Mouse (Mus musculus): Measurements from ENCODE around the gene Serp1. TPM values are rescaled to one million over a fixed set of nuclear protein-coding genes. Genes with fewer than 3 reads are reported as not detected.

The Serp1 gene
- polyA plus RNA-seq (2012; fragmentation: generic; extraction: Trizol) = 41.4 TPM
- long read RNA-seq, experiment 1, full-length matches to known transcripts = 245 of 260 reads
- long read RNA-seq, experiment 1, partial matches to known transcripts = 1 of 260 reads
- long read RNA-seq, experiment 1, other reads (novel, unspliced or antisense) = 14 of 260 reads
- long read RNA-seq, experiment 2, full-length matches to known transcripts = 1,605 of 1,618 reads
- long read RNA-seq, experiment 2, partial matches to known transcripts = 7 of 1,618 reads
- long read RNA-seq, experiment 2, other reads (novel, unspliced or antisense) = 6 of 1,618 reads

DNA sequence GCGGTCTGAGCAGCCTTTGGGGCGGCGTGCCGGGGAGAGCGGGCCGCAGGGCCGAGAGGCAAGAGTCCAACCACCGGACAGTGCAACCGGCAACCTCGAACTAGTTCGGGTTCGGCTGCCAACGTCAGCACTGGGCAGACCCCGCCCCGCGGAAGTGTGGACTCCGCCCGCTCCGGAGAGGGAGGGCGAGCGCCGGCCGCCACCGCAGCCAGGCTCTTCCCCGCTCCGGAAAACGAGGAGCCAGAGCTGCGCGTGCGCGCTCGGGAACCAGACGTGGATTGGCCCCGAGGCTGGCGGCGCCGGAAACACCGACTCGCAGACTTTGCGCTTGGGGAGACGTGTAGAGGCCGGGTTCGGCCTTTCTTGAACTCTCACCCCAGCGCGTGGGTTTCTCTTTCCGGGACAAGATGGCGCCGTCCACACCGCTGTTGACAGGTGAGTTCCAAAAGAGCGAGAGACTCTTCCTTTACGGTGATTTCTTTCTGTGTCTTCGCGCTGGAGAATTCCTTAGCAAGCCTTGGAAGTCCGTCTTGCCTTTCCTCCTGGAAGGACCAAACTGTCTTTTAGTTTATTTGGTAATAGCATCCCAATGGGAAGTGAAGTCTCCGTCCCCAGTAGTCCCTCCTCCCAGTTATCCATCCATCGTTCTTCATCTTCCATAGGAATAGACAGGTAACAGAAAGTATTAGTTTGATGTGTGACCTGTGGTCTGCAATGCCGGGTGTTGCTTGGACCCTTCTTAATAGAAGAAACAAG lies at the start of gene Serp1, which contains the start of gene Eif2a:
TSS of gene Serp1 (minus strand) at position 241 of the 756 bp plus-strand sequence.
TSS of gene Eif2a (plus strand) at position 170 of the 756 bp plus-strand sequence.
- TF ChIP-seq CEBPB (IDR thresholded peaks at IDR 0.05; ENCODE audit: low read depth) = no peak
- TF ChIP-seq MAX (IDR thresholded peaks at IDR 0.05) = peak; percentile 69
- no peak for TF ChIP-seq MYOG (IDR thresholded peaks at IDR 0.05; ENCODE audit: control insufficient read depth, extremely low read depth, insufficient read length)
- no peak for TF ChIP-seq FOSL1 (IDR thresholded peaks at IDR 0.05; ENCODE audit: insufficient read depth, low read length, poor library complexity, severe bottlenecking)
- TF ChIP-seq CTCF (IDR thresholded peaks at IDR 0.05; ENCODE audit: control insufficient read depth, insufficient read depth, insufficient read length) = no peak
- TF ChIP-seq USF1 (IDR thresholded peaks at IDR 0.05; ENCODE audit: low read depth) = peak; percentile 34
- no peak for TF ChIP-seq MYOD1 (IDR thresholded peaks at IDR 0.05; ENCODE audit: control insufficient read depth, insufficient read length, low read depth)
- Histone ChIP-seq H3K36me3 (ENCODE audit: control insufficient read depth, insufficient read depth) (peaks cover 33% of the 10 kb centered on the region), H3ac (ENCODE audit: control insufficient read depth, insufficient read length, low read depth) (peak within 1 kb of the TSS; percentile 88), H3K4me3 (ENCODE audit: insufficient read depth, poor library complexity, severe bottlenecking) (peak within 1 kb of the TSS; percentile 87), H3K27me3 (ENCODE audit: control insufficient read depth, insufficient read depth, insufficient read length) (no peaks in the 10 kb centered on the region), H3K79me2 (ENCODE audit: control insufficient read depth, insufficient read depth) (peaks cover 70% of the 10 kb centered on the region), H3K79me3 (ENCODE audit: low read depth) (peaks cover 48% of the 10 kb centered on the region)

DNA sequence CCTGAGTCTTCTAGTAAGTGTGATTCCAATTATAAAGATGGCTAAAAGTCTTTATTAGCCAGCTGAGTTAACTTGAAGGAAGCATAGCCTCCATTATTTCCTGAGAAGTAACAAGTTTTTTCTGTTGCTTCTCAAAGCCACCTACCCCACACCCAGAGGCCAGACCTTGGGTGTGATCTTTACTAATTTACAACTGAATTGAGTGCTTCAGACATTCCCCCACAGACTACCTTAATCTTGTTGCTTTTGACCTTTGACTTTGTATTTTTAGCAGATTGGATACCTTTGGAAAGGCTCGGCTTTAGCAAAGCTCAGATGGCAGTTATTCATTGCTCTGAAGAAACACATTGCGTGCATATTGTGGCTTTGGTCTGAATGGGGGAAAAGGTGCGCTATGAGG lies 45.1 kb upstream of the Serp1 start:
- Histone ChIP-seq H3ac (ENCODE audit: control insufficient read depth, insufficient read length, low read depth) (no peak overlapping the region), H3K27me3 (ENCODE audit: control insufficient read depth, insufficient read depth, insufficient read length) (no peaks in the 10 kb centered on the region), H3K79me2 (ENCODE audit: control insufficient read depth, insufficient read depth) (no peaks in the 10 kb centered on the region), H3K4me3 (ENCODE audit: insufficient read depth, poor library complexity, severe bottlenecking) (no peak overlapping the region), H3K36me3 (ENCODE audit: control insufficient read depth, insufficient read depth) (no peaks in the 10 kb centered on the region), H3K79me3 (ENCODE audit: low read depth) (peaks cover 2% of the 10 kb centered on the region)
- no peak for TF ChIP-seq FOSL1 (IDR thresholded peaks at IDR 0.05; ENCODE audit: insufficient read depth, low read length, poor library complexity, severe bottlenecking)
- no peak for TF ChIP-seq CTCF (IDR thresholded peaks at IDR 0.05; ENCODE audit: control insufficient read depth, insufficient read depth, insufficient read length)
- no peak for TF ChIP-seq USF1 (IDR thresholded peaks at IDR 0.05; ENCODE audit: low read depth)
- TF ChIP-seq MYOG (IDR thresholded peaks at IDR 0.05; ENCODE audit: control insufficient read depth, extremely low read depth, insufficient read length) = no peak
- no peak for TF ChIP-seq MYOD1 (IDR thresholded peaks at IDR 0.05; ENCODE audit: control insufficient read depth, insufficient read length, low read depth)
- TF ChIP-seq MAX (IDR thresholded peaks at IDR 0.05) = no peak
- no peak for TF ChIP-seq CEBPB (IDR thresholded peaks at IDR 0.05; ENCODE audit: low read depth)

DNA sequence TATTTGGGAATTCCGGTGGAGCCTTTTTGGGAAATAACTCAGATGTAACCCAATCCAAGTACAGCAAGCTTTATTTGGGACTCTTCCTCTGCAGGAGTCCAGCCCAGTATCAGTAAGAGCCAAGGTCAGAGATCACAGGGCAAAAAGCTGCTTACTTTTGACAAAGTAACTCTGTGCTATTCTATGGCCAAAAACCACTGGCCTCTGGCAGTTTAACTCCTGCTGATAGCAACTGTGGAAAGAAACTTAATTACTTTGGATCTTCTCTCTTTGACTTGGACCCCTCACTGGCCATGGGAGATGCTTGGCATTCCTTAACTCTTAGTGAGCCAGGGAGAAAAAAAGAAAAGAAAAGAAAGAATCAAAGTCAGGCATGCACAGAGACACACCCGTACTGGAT lies 35.7 kb upstream of the Serp1 start:
- Histone ChIP-seq H3K27me3 (ENCODE audit: control insufficient read depth, insufficient read depth, insufficient read length) (no peaks in the 10 kb centered on the region), H3K79me3 (ENCODE audit: low read depth) (no peaks in the 10 kb centered on the region), H3K36me3 (ENCODE audit: control insufficient read depth, insufficient read depth) (peaks cover 18% of the 10 kb centered on the region), H3ac (ENCODE audit: control insufficient read depth, insufficient read length, low read depth) (no peak overlapping the region), H3K79me2 (ENCODE audit: control insufficient read depth, insufficient read depth) (no peaks in the 10 kb centered on the region), H3K4me3 (ENCODE audit: insufficient read depth, poor library complexity, severe bottlenecking) (no peak overlapping the region)
- no peak for TF ChIP-seq CEBPB (IDR thresholded peaks at IDR 0.05; ENCODE audit: low read depth)
- no peak for TF ChIP-seq CTCF (IDR thresholded peaks at IDR 0.05; ENCODE audit: control insufficient read depth, insufficient read depth, insufficient read length)
- TF ChIP-seq FOSL1 (IDR thresholded peaks at IDR 0.05; ENCODE audit: insufficient read depth, low read length, poor library complexity, severe bottlenecking) = no peak
- TF ChIP-seq MYOG (IDR thresholded peaks at IDR 0.05; ENCODE audit: control insufficient read depth, extremely low read depth, insufficient read length) = no peak
- no peak for TF ChIP-seq USF1 (IDR thresholded peaks at IDR 0.05; ENCODE audit: low read depth)
- no peak for TF ChIP-seq MAX (IDR thresholded peaks at IDR 0.05)
- no peak for TF ChIP-seq MYOD1 (IDR thresholded peaks at IDR 0.05; ENCODE audit: control insufficient read depth, insufficient read length, low read depth)

DNA sequence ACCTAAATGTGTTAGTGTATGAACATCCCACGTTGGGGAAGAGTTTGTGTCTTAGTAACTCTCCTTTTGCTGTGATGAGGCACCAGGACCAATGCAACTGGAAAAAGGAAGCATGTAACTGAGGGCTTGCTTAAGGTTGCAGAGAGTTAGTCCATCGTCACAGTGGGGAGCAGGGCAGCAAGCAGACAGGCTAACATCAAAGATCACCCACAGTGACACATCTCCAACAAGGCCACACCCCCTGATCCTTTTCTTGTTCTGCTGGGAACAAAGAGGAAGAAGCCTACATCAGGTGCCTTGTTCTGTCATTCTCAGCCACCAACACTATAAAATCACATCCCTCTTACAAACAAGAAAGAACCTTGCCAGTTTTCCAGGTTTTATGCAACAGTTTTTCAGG lies 34.2 kb upstream of the Serp1 start:
- no peak overlapping the region for H3K4me3 ChIP-seq (ENCODE audit: insufficient read depth, poor library complexity, severe bottlenecking)
- peaks cover 33% of the 10 kb centered on the region for H3K36me3 ChIP-seq (ENCODE audit: control insufficient read depth, insufficient read depth)
- TF ChIP-seq MYOD1 (IDR thresholded peaks at IDR 0.05; ENCODE audit: control insufficient read depth, insufficient read length, low read depth) (no peak), CTCF (IDR thresholded peaks at IDR 0.05; ENCODE audit: control insufficient read depth, insufficient read depth, insufficient read length) (no peak), FOSL1 (IDR thresholded peaks at IDR 0.05; ENCODE audit: insufficient read depth, low read length, poor library complexity, severe bottlenecking) (no peak), CEBPB (IDR thresholded peaks at IDR 0.05; ENCODE audit: low read depth) (no peak), MYOG (IDR thresholded peaks at IDR 0.05; ENCODE audit: control insufficient read depth, extremely low read depth, insufficient read length) (no peak), USF1 (IDR thresholded peaks at IDR 0.05; ENCODE audit: low read depth) (no peak)
- H3K27me3 ChIP-seq (ENCODE audit: control insufficient read depth, insufficient read depth, insufficient read length) = no peaks in the 10 kb centered on the region
- H3K79me3 ChIP-seq (ENCODE audit: low read depth) = no peaks in the 10 kb centered on the region
- H3ac ChIP-seq (ENCODE audit: control insufficient read depth, insufficient read length, low read depth) = no peak overlapping the region
- H3K79me2 ChIP-seq (ENCODE audit: control insufficient read depth, insufficient read depth) = no peaks in the 10 kb centered on the region

DNA sequence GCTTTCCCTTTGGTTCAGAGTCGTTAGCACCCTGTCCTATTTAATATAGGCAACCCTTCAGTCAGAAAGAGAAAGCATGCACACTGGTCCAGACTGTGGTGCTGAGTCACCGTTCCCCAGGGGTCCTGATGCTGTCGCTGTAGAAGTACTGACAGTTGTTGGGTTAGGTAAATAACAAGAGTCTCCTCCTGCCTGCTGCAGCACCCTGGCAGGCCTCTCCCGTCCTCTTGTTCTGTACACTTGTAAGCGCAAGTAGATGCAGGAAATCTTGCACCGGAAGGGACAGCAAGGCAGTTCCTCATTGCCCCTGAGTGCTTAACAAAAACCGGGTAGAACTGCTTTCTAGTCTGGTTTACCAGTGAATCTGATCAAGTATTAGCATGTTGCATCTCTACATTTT lies 31.0 kb upstream of the Serp1 start:
- Histone ChIP-seq H3ac (ENCODE audit: control insufficient read depth, insufficient read length, low read depth) (no peak overlapping the region), H3K79me2 (ENCODE audit: control insufficient read depth, insufficient read depth) (no peaks in the 10 kb centered on the region), H3K27me3 (ENCODE audit: control insufficient read depth, insufficient read depth, insufficient read length) (no peaks in the 10 kb centered on the region), H3K36me3 (ENCODE audit: control insufficient read depth, insufficient read depth) (peaks cover 59% of the 10 kb centered on the region), H3K4me3 (ENCODE audit: insufficient read depth, poor library complexity, severe bottlenecking) (no peak overlapping the region), H3K79me3 (ENCODE audit: low read depth) (no peaks in the 10 kb centered on the region)
- no peak for TF ChIP-seq CTCF (IDR thresholded peaks at IDR 0.05; ENCODE audit: control insufficient read depth, insufficient read depth, insufficient read length)
- TF ChIP-seq FOSL1 (IDR thresholded peaks at IDR 0.05; ENCODE audit: insufficient read depth, low read length, poor library complexity, severe bottlenecking) = no peak
- no peak for TF ChIP-seq MYOD1 (IDR thresholded peaks at IDR 0.05; ENCODE audit: control insufficient read depth, insufficient read length, low read depth)
- TF ChIP-seq MYOG (IDR thresholded peaks at IDR 0.05; ENCODE audit: control insufficient read depth, extremely low read depth, insufficient read length) = no peak
- TF ChIP-seq USF1 (IDR thresholded peaks at IDR 0.05; ENCODE audit: low read depth) = no peak
- TF ChIP-seq MAX (IDR thresholded peaks at IDR 0.05) = no peak
- TF ChIP-seq CEBPB (IDR thresholded peaks at IDR 0.05; ENCODE audit: low read depth) = no peak
